Mouse (Mus musculus) thymus, adult 2 months (tissue): ENCODE data around the gene Eif4g2.

Experiments used
- CTCF ChIP-seq: fragments of 200-500 bp; IDR thresholded peaks from 2 replicates; pipeline ENCODE4 v1.5.1; 2012; ENCODE audit warnings: mild to moderate bottlenecking, control low read depth, low read length, moderate library complexity, borderline replicate concordance; ENCODE audit not compliant: control insufficient read depth, poor library complexity, insufficient read depth; ENCODE audit errors: extremely low read depth
- POLR2A ChIP-seq: fragments of 200-500 bp; IDR thresholded peaks from 2 replicates; pipeline ENCODE4 v1.6.1; 2012; ENCODE audit warnings: mild to moderate bottlenecking, low read length, control low read depth, moderate library complexity; ENCODE audit not compliant: control insufficient read depth, poor library complexity, insufficient read depth; ENCODE audit errors: extremely low read depth

DNA sequence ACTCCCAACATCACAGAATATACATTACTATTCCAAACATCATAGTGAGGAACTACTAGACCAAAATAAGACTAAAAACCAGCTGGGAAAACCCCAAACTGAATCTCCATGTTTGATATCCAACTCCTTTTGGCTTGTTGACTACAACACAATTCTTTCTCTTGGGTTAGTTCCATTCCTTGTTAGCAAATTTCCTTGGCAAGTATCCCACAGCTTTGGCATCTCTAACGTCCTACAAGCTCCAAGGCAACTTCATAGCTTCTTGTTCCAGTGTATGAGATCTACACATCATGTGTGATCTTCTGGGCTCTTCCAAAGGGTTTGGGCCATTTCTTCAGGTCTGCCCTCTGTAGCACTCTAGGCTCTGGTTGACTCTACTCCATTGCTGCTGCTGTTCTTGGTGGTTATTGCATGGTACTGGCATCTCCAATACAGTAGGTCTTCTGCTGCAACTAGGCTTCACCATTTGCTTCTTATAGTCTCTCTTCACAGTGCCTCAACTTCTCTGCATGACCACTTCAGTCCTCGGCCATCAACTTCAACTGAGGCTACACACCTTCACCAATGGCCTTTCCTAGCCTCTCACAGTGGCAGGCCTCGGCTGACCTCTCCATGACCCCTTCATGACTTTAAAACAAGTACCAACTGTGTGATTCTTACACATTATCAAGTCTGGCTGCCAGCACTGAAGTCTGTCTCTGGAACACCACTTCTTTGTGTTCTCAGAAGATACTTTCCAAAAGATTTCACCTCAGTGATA is 44.0 kb upstream of the Eif4g2 start:
- TF ChIP-seq CTCF (no peak), POLR2A (no peak)
